Mouse (Mus musculus): ENCODE measurements at regions not wholly inside any gene's neighbourhood (a gene's known extent, or its start where the extent isn't known, plus 50 kb on each side); places are given as distances from the start of the nearest gene placed in this dataset.
A peak's percentile ranks its signal among the peaks of the same experiment; 100 is the strongest.

DNA sequence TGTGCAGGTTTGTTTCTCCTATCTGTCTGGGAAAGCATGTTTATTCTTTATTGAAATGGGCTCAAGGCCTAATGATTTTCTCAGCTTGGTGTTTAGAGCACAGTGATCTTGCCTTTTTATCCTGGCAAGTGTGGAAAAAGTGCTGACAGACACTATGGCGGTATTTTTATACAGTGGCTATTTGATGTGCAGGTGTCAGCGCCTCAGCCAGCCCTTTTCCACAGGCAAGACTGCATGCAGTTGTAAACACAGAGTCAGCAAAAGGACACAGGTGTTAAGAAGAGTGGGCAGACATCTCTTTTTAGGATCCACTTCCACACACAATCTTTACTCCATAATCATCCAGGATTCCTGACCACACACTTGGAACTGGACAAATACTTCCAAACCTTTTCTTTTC lies 88.9 kb upstream of the Sphkap start:
- no peak for DNase-seq (ENCODE audit: low read depth)
- TF ChIP-seq CTCF (IDR thresholded peaks at IDR 0.05; ENCODE audit: borderline replicate concordance, extremely low read depth, insufficient read depth, insufficient read length) = no peak
- no peak for TF ChIP-seq POLR2A (IDR thresholded peaks at IDR 0.05; ENCODE audit: borderline replicate concordance, extremely low read depth, insufficient read depth, insufficient read length, poor library complexity, severe bottlenecking)

- TF ChIP-seq POLR2A (IDR thresholded peaks at IDR 0.05; ENCODE audit: borderline replicate concordance, extremely low read depth, insufficient read depth, insufficient read length, poor library complexity, severe bottlenecking) = no peak
- TF ChIP-seq CTCF (IDR thresholded peaks at IDR 0.05; ENCODE audit: borderline replicate concordance, extremely low read depth, insufficient read depth, insufficient read length) = no peak
- no peak for DNase-seq (ENCODE audit: low read depth)
Measured at GRCm38 (mm10) chr1:83496380-83496779, 88.4 kb upstream of the Sphkap start.

GRCm38 (mm10) chr1:83495022-83495421 lies 87.0 kb upstream of the Sphkap start:
- TF ChIP-seq POLR2A (IDR thresholded peaks at IDR 0.05; ENCODE audit: borderline replicate concordance, extremely low read depth, insufficient read depth, insufficient read length, poor library complexity, severe bottlenecking) = no peak
- no peak for TF ChIP-seq CTCF (IDR thresholded peaks at IDR 0.05; ENCODE audit: borderline replicate concordance, extremely low read depth, insufficient read depth, insufficient read length)
- no peak for DNase-seq (ENCODE audit: low read depth)

GRCm38 (mm10) chr1:83479111-83479510 lies 71.1 kb upstream of the Sphkap start:
- TF ChIP-seq CTCF (IDR thresholded peaks at IDR 0.05; ENCODE audit: borderline replicate concordance, extremely low read depth, insufficient read depth, insufficient read length) = no peak
- TF ChIP-seq POLR2A (IDR thresholded peaks at IDR 0.05; ENCODE audit: borderline replicate concordance, extremely low read depth, insufficient read depth, insufficient read length, poor library complexity, severe bottlenecking) = no peak
- DNase-seq (ENCODE audit: low read depth) = peak; percentile 45

All from brain, embryonic 14.5 days (tissue).